Mouse (Mus musculus) inflammation-experienced regulatory T-cells, adult 6 months (primary cell): ENCODE measurements around the gene Tubgcp2. TPM values are rescaled to one million over a fixed set of nuclear protein-coding genes. Genes with fewer than 3 reads are reported as not detected.

Experiments used
- ATAC-seq: one replicate; pipeline ENCODE4 v1.8.0; 2017
- polyA plus RNA-seq, 3 experiments: library from polyadenylated mRNA; unstranded; fragments of 100-300 nt; shearing (Covaris generic); gene quantifications; one replicate each; pipeline ENCODE4 v1.2.1; 2017

The Tubgcp2 gene
- polyA plus RNA-seq, 3 experiments from 2014 or later: 24.8 to 32.5 (median 28.0) TPM

DNA sequence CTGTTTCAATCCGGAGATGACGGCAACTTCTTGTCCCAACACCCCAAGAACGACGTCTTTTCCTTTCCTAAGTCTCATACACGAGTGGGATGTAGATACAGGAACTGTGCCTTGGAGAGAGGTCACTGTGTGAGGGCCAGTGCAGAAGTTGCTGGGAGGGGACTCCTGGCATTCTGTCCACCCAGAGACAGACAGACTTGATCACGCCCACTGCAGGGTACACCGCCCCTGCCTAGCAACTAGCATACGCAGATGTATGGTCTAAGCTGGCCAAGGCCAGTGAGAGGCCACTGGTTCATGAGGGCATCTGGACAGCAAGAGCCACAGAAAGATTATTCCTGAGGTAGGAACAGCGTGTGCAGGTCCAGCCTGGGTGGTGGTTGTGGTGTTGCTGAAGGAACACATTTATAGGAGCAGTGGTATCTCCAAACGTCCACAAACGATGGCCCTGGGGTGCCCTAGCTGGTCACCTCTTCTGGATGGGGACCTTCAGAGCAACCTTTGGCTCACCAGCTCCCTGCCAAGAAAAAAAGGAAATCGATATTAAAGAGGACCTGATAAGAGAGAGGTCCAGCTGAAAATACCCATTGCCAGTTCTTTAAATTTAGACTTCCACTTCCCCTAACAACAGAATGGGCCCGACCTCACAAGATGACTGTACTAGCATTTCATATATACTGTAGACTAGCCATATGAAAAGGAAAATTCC lies 57.3 kb downstream of the Tubgcp2 start:
- ATAC-seq: no peak

DNA sequence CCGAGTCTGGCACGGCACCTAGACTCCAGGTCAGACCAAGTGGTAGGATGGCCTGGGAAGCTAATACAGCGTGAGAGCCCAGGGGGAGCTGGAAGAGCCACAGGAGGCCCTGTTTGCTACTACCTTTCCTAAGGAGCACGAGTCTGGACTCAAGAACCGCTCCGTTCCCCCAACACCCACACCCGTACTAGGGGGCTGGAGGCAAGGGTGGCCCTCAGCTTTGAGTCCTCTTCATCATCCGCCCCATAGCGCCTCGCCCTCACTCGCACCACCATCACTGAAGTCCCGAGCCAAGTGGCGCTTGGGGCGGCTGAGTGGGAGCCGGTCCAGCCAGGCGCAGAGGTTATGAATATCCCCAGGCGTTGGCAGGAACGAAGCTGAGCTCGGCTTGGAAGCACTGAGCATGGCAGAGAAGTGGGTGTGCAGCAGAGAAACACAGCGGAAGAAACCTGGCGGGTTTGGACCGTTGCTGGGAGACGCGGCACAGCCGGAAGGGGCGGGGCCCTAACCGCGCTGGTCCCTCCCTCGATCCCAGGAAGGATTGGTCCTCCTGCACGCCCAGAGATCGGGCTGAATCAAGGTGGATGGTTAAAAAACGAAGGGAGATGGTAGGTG lies 58.1 kb downstream of the Tubgcp2 start, which contains the start of gene 6430531B16Rik:
6430531B16Rik (minus strand) TSS at position 478 of the 615 bp plus-strand sequence.
- peak; percentile 93 for ATAC-seq

DNA sequence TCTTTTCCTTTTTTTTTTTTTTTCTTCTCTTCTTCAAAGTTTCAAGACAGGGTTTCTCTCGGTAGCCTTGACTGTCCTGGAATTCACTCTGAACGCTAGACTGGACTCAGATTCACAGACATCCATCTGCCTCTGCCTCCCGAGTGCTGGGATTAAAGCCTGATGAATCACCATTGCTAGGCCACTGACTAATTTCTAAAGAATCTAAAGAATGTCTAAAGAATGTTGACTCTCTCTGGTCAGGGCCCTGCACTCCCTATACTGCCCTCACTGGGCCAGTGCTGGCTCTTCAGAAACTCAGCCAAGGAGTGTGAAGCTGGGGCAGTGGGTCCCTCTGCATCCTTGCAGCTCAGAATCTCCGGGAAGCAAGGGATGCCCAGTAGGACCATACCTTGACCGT lies 61.0 kb downstream of the Tubgcp2 start:
- ATAC-seq: no peak

DNA sequence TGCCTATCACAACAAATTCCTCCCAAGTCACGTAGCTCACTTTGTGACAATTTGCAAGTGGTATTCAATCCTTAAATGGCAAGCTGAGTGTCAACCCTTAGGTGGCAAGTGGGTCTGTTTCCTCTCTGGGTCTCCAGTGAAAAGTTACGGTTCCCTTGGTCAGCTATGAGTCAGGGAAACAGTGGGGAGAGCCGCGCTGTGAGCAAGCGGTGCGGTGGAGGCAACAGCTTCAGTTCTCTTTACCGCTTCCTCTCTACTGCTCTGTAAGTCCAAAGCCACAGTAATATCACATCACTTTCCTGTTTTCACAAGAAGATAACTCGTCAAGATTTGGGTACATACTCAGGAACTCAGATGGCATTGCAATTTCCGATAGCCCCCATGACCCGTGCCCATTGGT lies 62.2 kb downstream of the Tubgcp2 start:
- peak; percentile 62 for ATAC-seq

DNA sequence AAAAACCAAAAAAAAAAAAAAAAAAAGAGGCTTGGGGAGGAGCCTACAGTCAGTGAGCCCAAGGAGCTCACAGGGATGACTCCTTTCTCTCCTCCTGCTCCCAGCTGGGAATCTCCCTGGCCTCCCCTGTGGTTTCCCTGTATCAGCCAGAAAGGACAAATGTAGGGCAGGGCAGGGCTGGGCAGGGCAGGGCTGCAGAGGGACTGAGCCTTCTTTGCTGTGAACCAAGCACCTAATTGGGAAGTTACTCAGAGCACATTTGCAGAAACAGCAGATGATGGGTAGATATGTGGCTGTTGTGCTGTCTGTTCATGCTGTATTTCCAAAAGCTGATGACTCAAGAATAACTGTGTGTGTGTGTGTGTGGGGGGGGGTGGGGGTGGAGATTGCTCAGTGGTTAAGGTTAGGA lies 63.5 kb downstream of the Tubgcp2 start:
- ATAC-seq: no peak

DNA sequence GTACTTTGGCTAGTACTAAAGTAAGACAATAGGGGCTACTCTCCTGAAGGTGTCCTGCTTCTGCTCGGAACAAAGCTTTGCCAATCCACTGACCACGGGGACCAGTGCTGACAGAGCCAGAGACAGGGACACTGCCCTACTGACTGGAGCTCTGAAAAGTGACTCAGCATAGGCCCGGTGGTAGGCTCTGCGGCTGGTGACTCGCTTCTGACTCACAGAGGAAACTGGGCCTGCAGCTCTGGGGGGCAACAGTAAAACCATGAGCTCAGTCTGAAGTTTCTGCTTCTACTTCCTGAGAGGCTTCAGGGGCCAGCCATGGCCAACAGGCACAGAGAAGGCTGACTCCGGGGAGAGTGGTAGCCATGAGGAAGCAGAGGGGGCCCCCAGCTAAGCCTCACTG lies 65.0 kb downstream of the Tubgcp2 start:
- peak; percentile 8 for ATAC-seq

DNA sequence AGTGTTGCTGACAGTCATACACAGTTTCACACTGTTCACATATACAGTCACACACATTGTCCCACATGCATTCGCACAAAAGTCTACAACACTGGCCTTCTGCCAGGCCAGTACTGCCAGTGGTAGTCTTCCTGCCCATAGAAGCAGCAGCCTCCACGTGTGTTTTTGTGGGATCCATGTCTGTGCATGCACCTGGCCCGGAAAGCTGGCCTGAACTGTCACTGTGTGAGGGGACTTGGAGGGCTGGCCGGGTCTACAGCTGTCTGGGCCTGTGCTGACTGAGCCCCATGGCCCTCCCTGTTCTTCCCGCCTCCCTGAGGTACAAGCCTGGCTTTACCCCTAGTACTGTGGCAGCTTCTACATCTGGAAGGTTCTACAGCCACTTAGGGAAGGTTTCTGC lies 65.5 kb downstream of the Tubgcp2 start:
- ATAC-seq: no peak

DNA sequence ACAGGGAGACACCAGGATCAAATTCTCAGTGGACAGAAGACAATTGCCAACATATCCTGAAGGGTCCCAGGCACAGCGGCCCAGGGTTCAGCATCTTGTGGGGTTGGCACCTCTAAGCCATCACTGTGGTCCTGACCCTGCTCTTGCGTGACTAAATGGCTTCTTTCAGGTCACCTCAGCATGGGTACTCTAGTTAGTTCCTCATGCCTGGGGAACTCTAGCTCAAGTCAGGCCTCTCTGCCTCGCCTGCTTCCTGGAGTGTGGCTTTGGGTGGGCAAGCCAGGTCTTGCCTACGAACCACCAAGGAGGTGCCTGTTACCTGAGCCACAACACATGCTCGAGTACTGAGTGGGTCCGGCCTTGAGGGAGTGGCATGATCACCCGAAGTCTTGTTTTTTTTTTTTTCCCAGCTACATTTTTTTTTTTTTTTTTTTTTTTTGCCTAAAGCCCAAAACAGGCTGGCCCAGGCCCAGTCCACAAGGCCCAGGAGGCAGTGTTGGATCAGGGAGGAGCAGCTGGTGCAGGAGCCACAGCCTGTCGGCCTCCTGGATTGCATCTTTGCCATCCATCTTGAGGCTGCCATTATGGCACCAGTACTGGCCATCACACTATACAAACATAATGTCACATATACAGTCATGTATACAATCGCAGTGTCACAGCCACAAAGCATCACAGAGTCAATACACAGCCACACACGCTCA lies 66.1 kb downstream of the Tubgcp2 start:
- no peak for ATAC-seq

DNA sequence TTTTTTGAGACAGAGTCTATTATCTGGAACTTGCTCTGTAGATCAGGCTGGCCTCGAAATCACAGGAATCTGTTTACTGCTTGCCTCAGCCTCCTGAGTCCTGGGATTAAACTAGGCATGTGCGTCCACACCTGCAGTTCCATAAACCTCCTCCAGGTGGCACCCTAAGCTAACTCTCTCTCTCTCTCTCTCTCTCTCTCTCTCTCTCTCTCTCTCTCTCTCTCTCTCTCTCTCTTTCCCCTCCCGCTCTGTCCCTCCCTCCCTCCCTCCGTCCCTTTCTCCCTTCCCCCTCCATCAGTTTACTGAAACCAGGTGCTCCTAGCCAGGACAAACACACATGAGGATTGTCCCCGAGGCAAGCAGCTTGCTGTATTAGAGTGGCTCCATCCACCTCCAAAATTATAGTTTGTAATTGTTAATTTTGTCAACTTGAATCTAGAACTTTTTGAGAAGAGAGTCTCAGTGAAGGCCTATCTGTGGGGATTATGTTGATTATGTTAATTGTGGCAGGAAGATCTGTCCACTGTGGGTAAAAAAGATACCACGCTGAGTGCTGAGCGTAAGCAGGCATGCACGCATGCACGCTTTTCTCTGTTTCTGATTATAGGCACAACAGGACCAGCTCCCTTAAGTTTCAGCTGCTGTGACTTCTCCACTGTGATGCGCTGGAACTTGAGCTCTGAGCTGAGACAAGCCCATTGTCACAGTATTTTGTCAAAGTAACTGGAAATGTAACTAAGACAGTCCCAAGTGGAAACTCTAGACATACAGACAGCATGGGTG lies 66.9 kb downstream of the Tubgcp2 start:
- ATAC-seq: no peak

DNA sequence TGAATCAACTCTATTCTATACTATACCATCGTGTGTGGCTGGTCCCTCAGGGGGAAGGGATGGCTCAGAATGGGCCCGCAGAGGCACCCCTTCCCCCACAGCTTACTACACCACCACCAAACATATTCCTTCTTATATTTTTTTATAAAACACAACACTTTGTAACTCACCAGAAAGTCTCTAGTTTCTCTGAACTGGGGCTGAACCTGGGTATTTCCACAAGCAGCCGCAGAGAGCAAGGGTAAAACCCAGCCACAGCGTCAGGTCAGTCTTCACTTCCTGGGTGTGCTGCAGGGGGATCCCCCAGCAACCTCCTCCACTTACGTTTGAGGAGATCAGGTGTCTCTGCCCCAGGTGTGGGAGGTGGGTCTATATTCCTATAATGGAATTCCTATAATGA lies 68.0 kb downstream of the Tubgcp2 start:
- peak; percentile 93 for ATAC-seq

DNA sequence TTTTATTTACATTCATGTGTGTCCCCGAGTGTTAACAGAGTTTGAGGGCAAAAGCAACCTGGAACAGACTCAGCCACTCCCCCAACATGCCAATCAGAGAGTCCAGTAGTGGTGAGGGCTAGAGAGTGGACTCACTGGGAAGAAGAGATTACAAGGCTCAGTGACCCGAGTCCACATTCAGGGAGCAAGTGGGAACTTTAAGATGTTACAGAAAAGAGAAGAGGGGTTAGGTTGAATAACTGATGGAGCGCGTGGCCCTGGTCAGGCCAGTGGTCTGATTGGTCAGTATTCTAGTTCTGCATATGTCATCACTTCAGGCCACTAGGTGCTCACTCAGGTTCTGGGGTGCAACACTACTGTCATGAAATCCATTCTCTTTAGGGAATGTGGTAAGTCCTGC lies 69.3 kb downstream of the Tubgcp2 start:
- no peak for ATAC-seq

DNA sequence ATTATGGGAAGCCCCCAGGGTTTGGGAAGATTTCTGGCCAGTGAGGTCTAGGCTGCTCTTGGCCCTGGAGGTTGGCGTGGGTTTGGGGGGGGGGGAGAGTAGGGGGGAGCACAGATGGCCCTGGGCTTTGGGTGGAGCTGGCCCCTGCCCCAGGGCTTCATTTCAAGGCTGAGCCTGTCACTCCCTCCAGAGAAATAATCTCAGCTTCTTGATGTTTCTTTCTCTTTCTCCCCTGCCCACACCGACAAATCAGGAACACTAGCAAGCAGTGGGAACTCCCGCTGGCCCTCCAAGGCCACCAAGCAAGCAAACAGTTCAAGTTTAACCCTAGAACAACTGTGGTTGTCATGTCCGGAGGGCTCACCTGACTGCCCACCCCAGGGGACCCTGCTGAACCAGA lies 72.7 kb downstream of the Tubgcp2 start:
- ATAC-seq: no peak

DNA sequence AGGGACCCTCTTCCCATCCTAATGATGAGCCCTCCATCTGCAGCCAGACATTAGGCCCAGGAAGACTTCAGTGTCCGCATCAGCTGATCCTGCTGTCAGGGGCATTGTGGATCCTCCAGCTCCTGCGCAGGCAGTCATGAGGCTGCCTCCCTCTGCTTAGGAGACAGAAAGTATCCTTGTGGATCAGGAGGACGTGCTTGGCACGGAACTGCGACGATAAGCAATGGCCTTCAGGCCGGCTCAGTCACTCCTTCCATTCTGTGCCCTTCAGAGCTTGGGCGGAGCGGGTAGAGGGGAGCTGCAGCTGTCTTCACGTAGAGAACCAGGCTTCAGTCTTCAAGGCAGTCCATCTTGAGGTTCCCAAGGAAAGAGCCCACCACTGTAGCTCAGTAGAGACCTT lies 75.3 kb downstream of the Tubgcp2 start:
- no peak for ATAC-seq

DNA sequence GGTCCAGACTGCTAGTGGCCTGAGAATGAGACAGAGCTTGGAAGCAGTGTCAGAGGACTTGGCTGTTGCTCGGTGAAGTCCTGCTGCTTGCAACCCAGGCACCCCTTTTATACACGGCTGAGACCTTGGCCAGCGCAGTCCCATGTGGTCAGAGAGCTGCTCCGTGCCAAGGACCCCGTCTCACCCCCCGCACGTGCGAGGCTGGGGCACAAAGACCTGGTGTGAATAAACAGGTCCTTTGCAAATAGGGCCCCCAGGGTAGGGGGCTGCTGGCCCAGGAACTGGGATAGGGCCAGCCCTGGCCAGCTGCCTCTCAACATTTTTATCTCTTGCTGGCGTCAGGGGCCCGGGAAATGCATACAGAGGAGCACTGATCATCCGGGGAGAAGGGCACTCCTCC lies 78.5 kb downstream of the Tubgcp2 start:
- ATAC-seq: no peak

DNA sequence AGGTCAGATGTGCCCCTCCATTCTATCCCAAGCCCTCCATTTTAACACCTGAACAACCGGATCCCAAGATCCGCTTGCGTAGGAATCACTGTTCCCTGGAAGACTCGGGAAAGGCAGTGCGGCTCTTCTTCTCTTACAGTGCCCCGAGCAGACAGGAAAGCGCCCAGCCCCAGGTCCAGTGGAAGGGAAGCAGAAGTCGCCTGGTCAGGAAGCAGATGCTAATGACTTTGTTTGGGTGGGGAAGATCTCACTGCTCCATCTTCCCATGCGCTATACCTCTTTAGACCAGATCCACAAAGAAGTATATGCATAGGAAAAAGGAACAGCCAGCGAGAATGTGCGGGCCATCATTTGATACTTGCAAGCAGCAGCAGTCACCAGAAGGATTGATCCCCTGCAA lies 79.0 kb downstream of the Tubgcp2 start:
- no peak for ATAC-seq

DNA sequence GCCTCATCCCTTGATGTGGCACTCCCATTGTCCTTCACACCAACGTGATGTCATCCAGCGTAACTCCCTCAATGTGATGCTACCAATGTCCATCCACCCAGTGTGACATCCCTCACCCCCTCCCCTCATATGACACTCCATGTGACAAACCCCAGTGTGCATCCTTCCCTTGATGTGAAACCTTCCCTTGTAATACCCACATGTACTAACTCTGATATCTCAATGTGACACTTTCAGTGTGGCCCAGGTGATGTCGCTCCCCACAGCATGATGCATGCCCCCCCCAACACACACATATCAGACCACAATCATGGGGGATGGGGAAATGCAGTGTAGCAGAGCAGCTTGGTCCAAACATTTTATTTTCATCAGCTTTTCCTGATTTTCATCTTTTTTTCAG lies 79.8 kb downstream of the Tubgcp2 start:
- ATAC-seq: no peak

DNA sequence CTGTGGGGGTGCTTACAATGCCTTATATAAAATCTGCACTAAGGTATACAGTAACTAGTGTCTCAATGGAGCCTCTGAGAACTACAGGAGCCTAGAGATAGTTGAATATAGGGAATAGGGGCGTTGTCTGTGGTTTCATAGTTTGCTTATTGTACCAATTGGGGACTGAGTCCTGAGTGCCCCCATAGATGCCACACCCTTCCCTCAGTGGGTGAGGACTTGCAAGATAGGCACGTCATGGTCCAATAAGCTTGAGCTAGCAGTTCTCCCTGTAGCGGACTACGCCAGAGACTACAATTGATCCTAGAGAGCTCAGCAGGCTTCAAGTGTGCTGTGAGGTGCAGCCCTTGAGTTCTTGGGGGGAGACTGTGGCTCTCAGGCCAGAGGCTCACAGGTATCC lies 81.0 kb downstream of the Tubgcp2 start:
- no peak for ATAC-seq

DNA sequence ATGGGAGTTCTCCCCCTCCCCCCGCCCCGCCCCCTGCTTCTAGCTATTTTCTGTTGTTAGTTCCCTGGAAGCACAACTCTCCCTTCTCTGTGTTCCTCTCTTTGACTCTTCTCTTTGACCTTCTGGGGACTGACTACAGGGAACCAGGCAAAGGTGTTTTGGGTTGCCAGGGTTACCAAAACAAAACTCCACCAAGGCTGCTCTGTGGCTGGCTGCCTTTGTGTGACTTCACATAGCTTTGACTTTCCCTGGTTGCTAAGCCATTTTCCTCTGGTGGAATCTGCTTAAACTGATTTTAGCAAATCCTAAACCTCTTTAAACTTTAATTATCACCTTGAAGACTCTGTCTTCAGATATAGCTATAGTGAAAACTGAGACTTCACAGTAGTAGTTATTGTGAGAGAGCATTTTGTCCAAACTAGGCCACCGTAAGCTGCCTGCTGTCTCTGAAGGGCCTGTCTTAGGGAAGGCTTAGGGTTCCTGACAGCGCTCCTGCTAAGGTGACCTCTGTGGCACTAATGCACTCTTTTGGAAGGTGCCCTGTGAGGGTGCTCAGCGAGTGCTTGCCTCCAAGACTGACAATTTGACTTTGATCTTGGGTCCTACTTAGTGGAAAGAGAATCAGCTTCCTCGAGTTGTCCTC lies 84.4 kb downstream of the Tubgcp2 start:
- no peak for ATAC-seq

DNA sequence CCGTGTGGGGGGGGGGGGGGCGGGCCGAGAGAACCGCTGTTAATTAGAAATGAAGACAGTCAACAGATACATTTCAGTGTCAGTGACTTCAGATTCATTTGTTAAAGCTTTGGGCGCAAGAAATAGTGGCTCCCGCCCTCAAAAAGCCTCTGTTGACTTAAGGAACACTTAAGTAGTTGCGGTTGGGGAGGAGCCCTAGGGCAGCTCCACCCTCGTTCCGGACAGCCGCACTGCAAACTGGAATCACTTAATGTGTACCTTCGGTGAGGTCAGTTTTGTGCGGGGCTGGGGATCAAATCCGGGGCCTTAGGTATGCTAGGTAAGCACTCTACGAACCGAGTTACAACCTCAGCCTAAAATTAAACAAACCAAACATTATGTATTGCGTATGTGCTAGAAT lies 85.4 kb downstream of the Tubgcp2 start:
- peak; percentile 36 for ATAC-seq

DNA sequence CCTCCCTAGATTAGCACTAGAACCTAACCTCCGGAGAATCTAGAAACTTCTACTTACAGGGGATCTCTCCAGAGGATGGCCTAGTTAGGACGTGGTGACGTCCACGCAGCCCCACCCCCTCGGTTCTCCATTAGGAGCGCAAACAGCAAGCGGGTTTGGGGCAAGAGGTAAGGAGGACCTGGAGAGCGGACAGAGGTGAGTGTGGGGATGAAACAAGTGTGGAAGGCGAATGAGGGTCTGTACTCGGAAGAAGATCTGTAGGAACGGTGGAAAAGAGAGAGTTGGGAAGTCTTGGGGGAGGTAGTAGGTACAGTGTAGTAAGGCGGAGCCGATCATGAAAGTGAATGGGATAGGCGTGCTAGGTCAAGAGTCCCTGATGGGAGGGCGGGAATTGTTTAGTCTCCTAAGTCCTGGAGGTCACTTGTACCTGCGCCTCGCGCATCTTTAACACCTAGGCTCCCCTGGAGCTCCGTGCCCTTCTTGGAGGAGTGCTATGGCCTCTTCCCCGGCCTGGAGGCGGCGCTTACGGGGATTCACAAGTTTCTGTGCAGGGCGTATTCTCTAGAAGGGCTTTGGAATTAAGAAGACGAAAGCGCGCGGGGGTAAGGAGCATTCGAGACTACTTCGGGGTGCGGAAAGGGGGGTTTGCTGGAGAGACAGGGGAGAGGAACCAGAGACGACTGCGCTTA lies 86.0 kb downstream of the Tubgcp2 start:
- peak; percentile 80 for ATAC-seq

DNA sequence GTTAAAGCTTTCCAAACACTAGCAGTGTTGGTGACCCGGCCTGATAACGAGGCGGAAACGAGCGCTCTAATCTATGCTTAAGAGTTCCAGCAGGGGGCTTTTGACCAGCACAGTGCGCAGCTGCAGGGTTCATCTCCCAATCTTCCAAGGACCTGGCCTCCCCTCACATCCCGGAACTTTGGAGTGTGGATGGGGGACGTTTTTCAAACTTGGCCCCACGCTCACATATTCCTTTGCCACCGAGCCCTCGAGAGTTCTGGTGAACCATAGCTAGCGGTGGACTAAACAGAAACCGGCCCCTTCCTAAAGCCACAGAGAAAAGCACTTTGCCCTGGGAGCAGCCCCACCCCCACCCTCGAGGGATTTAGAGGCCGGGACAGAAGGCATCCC lies 86.6 kb downstream of the Tubgcp2 start:
- ATAC-seq: peak; percentile 62

DNA sequence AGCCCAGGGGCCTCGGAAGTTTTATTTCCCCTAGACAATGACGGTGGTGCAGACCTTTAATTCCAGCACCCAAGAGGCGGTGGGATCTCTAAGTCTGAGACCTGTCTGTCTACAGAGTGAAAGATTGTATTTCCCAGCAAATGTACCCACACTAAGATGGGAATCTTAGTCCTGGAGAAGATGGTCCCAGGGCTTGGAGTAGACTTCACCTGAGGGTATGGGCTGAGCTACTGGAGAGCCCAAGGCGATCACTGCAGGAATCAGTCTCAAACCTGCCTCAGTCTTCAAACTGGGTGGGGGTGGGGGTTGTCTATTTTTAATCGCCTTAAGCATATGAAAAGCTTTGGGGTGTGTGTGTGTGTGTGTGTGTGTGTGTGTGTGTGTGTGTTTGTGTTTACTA lies 90.4 kb downstream of the Tubgcp2 start:
- ATAC-seq: no peak
